Mouse (Mus musculus) heart, embryonic 12.5 days (tissue): ENCODE data around the gene Gm43191. TPM values are rescaled to one million over a fixed set of nuclear protein-coding genes. Genes with fewer than 3 reads are reported as not detected.

Experiments used
- ATAC-seq: fragments of 200-750 bp; cut with Nextera tagmentation; 2 replicates; pipeline ENCODE4 v1.8.0; 2017; ENCODE audit warnings: moderate TSS enrichment, moderate library complexity; ENCODE audit not compliant: insufficient number of reproducible peaks, low FRiP score
- H3K27ac ChIP-seq: fragments of 300-500 bp; sonication (generic); 2 replicates; pipeline ENCODE4 v1.5.1; 2016; ENCODE audit warnings: mild to moderate bottlenecking, moderate library complexity; ENCODE audit not compliant: poor library complexity, severe bottlenecking
- H3K27me3 ChIP-seq: fragments of 300-500 bp; sonication (generic); replicated peaks from 2 replicates; pipeline ENCODE4 v1.6.1; 2016; ENCODE audit warnings: mild to moderate bottlenecking, moderate library complexity
- H3K36me3 ChIP-seq: fragments of 300-500 bp; sonication (generic); 2 replicates; pipeline ENCODE4 v1.6.1; 2016; ENCODE audit warnings: mild to moderate bottlenecking, moderate library complexity
- H3K4me1 ChIP-seq: fragments of 300-500 bp; sonication (generic); replicated peaks from 2 replicates; pipeline ENCODE4 v1.6.1; 2016; ENCODE audit warnings: mild to moderate bottlenecking
- H3K4me2 ChIP-seq: fragments of 300-500 bp; sonication (generic); 2 replicates; pipeline ENCODE4 v1.6.1; 2016; ENCODE audit warnings: mild to moderate bottlenecking, moderate library complexity
- H3K4me3 ChIP-seq: fragments of 300-500 bp; sonication (generic); 2 replicates; pipeline ENCODE4 v1.5.1; 2016; ENCODE audit warnings: mild to moderate bottlenecking
- H3K9ac ChIP-seq: fragments of 300-500 bp; sonication (generic); 2 replicates; pipeline ENCODE4 v1.6.1; 2016; ENCODE audit warnings: mild to moderate bottlenecking, moderate library complexity
- H3K9me3 ChIP-seq: fragments of 300-500 bp; sonication (generic); replicated peaks from 2 replicates; pipeline ENCODE4 v1.6.1; 2016; ENCODE audit warnings: mild to moderate bottlenecking, moderate library complexity
- WGBS: fragments of 180-500 bp; shearing (Covaris S2); methylation state at CpG from one replicate; pipeline ENCODE4 v1.1.7; 2016; 5-methylcytosine and 5-hydroxymethylcytosine counted together
- polyA plus RNA-seq: library from polyadenylated mRNA; unstranded; fragments of >200 nt; fragmentation: Nextera tagmentation; extraction: Ambion mirVana; gene quantifications from 2 replicates; pipeline ENCODE4 v1.2.1, GENCODE M21; 2016

Gene Gm43191
- polyA plus RNA-seq, 1 experiment from 2014 or later: not detected

GRCm38 (mm10) chr3:116594076-116594727 lies 86.9 kb downstream of the Gm43191 start:
- peak overlapping the region; percentile 78 for H3K4me2 ChIP-seq
- peak overlapping the region; percentile 85 for H3K4me3 ChIP-seq
- H3K36me3 ChIP-seq: peaks cover 28% of the 10 kb centered on the region
- H3K27me3 ChIP-seq: no peaks in the 10 kb centered on the region
- peak; percentile 63 for ATAC-seq
- peak overlapping the region; percentile 94 for H3K9ac ChIP-seq
- H3K9me3 ChIP-seq: no peaks in the 10 kb centered on the region
- peaks cover 6% of the 10 kb centered on the region for H3K4me1 ChIP-seq
- WGBS: 2% methylated on average over 22 of the region's 22 CpGs
- peak overlapping the region; percentile 86 for H3K27ac ChIP-seq

Other genes starting within 250 kb of the Gm43191 start
- gene Rtca, start 173.1 kb downstream of the Gm43191 start, polyA plus RNA-seq: 59.9 and 62.4 TPM in 2 replicates
- 23.2 and 26.6 TPM in 2 replicates for gene Dbt, start 168.2 kb downstream of the Gm43191 start, polyA plus RNA-seq
- 32.8 and 35.7 TPM in 2 replicates for gene Lrrc39, start 118.3 kb downstream of the Gm43191 start, polyA plus RNA-seq
- gene Sass6, start 86.3 kb downstream of the Gm43191 start, polyA plus RNA-seq: 19.9 and 21.0 TPM in 2 replicates
- gene Trmt13, start 66.7 kb downstream of the Gm43191 start, polyA plus RNA-seq: 21.8 and 24.0 TPM in 2 replicates
- gene Mfsd14a, start 18.6 kb downstream of the Gm43191 start, polyA plus RNA-seq: 64.8 and 65.5 TPM in 2 replicates
- 14.8 and 16.0 TPM in 2 replicates for gene Slc35a3, start 31.6 kb upstream of the Gm43191 start, polyA plus RNA-seq
- 50.3 and 52.7 TPM in 2 replicates for gene Agl, start 126.9 kb upstream of the Gm43191 start, polyA plus RNA-seq
- 22.5 and 24.0 TPM in 2 replicates for gene Frrs1, start 178.2 kb upstream of the Gm43191 start, polyA plus RNA-seq